Mouse (Mus musculus): ENCODE measurements around the gene Tmem170. TPM values are rescaled to one million over a fixed set of nuclear protein-coding genes. Genes with fewer than 3 reads are reported as not detected.

The Tmem170 gene
- total RNA-seq, 2 experiments from 2014 or later, result 4.1 to 4.2 TPM

DNA sequence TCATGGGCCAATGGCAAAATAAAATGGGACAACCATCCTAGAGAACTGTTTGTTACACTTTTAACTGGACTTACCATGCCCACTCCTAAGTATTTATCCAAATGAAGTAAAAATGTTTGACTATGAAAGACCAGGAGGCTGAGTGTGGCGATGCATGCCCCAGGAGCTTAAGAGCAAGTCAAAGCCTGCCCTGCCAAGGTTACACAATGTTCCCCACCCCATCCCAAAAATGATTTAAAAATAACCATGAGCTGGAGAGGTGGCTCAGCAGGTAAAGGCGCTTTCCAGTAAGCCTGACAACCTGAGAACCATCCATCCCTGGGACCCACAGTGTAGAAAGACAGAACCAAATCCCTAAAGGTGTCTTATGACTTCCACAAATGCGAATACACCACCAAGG, 58.0 kb downstream of the Tmem170 start:
- DNase-seq (ENCODE audit: low spot score in 2 of 2), result no peak

DNA sequence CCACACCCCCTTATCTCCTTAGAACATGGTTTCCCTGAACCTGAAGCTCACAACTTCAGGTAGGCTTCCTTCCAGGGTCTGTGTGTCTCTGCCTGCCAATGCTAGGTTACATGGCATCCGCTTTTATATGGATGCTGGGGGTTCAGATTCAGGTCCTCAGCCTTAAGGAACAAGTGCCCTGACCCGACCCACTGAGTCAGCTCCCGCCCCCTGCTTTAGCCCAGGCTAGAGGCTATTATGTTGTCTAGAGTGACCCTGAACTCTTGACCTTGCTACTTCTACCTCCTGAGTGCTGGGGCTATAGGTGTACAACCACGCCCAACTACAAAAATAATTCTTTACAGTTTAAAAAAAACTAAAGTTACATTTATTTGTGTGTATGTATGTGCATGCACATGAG, 61.5 kb downstream of the Tmem170 start:
- no peak for DNase-seq (ENCODE audit: low spot score in 2 of 2)

- no peak for DNase-seq (ENCODE audit: low spot score in 2 of 2)
Measured at GRCm38 (mm10) chr8:111813818-111814217, 62.7 kb downstream of the Tmem170 start.

Other genes with a start within 250 kb of the Tmem170 start
- 1 to 10 TPM; 9.1 to 9.3 TPM for gene Ldhd, start 246.4 kb downstream of the Tmem170 start, total RNA-seq (2021)
- 10 to 100 TPM; 21.0 to 23.3 TPM for gene Zfp1, start 233.3 kb downstream of the Tmem170 start, total RNA-seq (2021)
- not detected for gene Ctrb1, start 185.7 kb downstream of the Tmem170 start, total RNA-seq (2021)
- 10 to 100 TPM; 51.1 to 51.3 TPM for gene Bcar1, start 132.9 kb downstream of the Tmem170 start, total RNA-seq (2021)
- gene Cfdp1, start 22.5 kb downstream of the Tmem170 start, total RNA-seq (2021), result 10 to 100 TPM; 80.1 to 85.3 TPM
- under 1 TPM; 0.40 to 0.53 TPM for gene Chst5, start 33.7 kb upstream of the Tmem170 start, total RNA-seq (2021)
- 10 to 100 TPM; 12.0 to 12.7 TPM for gene Tmem231, start 57.1 kb upstream of the Tmem170 start, total RNA-seq (2021)
- gene Gabarapl2, start 64.0 kb upstream of the Tmem170 start, total RNA-seq (2021), result 100 to 1,000 TPM; 221 to 236 TPM
- gene Adat1, start 115.6 kb upstream of the Tmem170 start, total RNA-seq (2021), result 1 to 10 TPM; 5.9 to 6.1 TPM
- 10 to 100 TPM; 78.9 to 81.3 TPM for gene Kars, start 134.6 kb upstream of the Tmem170 start, total RNA-seq (2021)
- gene Terf2ip, start 134.6 kb upstream of the Tmem170 start, total RNA-seq (2021), result 10 to 100 TPM; 39.2 to 39.7 TPM
- gene Gm6793, start 138.3 kb upstream of the Tmem170 start, total RNA-seq (2021), result not detected